Mouse (Mus musculus) testis, adult 2 months (tissue): ENCODE measurements around the gene Ifnl3. TPM values are rescaled to one million over a fixed set of nuclear protein-coding genes. Genes with fewer than 3 reads are reported as not detected.
A peak's percentile ranks its signal among the peaks of the same experiment; 100 is the strongest.
"Not testable (repeated sequence)": the region's sequence is repeated elsewhere in the genome, so short reads cannot be mapped to it uniquely, and the experiment has no call there.

Source experiments
- H3K27ac ChIP-seq: fragments of 200-500 bp; 2 replicates; pipeline ENCODE4 v1.5.1; 2012; ENCODE audit warnings: low read depth, low read length; ENCODE audit not compliant: control insufficient read depth, insufficient read depth
- H3K27me3 ChIP-seq: fragments of 200-500 bp; 2 replicates; pipeline ENCODE4 v1.6.1; 2012; ENCODE audit warnings: mild to moderate bottlenecking, low read length, moderate library complexity; ENCODE audit not compliant: control insufficient read depth, insufficient read depth
- H3K36me3 ChIP-seq: fragments of 200-500 bp; 2 replicates; pipeline ENCODE4 v1.6.1; 2012; ENCODE audit warnings: mild to moderate bottlenecking, low read length; ENCODE audit not compliant: control insufficient read depth, insufficient read depth
- H3K4me1 ChIP-seq: fragments of 200-500 bp; 2 replicates; pipeline ENCODE4 v1.6.1; 2012; ENCODE audit warnings: low read length; ENCODE audit not compliant: control insufficient read depth, insufficient read depth
- H3K4me3 ChIP-seq: fragments of 200-500 bp; 2 replicates; pipeline ENCODE4 v1.5.1; 2012; ENCODE audit warnings: low read depth, mild to moderate bottlenecking, low read length, moderate library complexity, mixed read lengths; ENCODE audit not compliant: control insufficient read depth
- CTCF ChIP-seq: fragments of 200-500 bp; IDR thresholded peaks from 2 replicates; pipeline ENCODE4 v1.5.1; 2012; ENCODE audit warnings: low read depth, mild to moderate bottlenecking, inconsistent platforms, low read length, moderate library complexity; ENCODE audit not compliant: control insufficient read depth, insufficient read depth, insufficient replicate concordance
- POLR2A ChIP-seq: fragments of 200-500 bp; IDR thresholded peaks from 2 replicates; pipeline ENCODE4 v1.6.1; 2012; ENCODE audit warnings: low read depth, mild to moderate bottlenecking, inconsistent platforms, low read length, moderate library complexity; ENCODE audit not compliant: control insufficient read depth
- polyA plus RNA-seq: library from polyadenylated mRNA; depleted of rRNA; stranded (reverse); fragments of >200 nt; gene quantifications from 2 replicates; pipeline ENCODE4 v1.2.3, GENCODE M21; 2012; rRNA removed

Ifnl3 gene
- not detected in 2 replicates for polyA plus RNA-seq

DNA sequence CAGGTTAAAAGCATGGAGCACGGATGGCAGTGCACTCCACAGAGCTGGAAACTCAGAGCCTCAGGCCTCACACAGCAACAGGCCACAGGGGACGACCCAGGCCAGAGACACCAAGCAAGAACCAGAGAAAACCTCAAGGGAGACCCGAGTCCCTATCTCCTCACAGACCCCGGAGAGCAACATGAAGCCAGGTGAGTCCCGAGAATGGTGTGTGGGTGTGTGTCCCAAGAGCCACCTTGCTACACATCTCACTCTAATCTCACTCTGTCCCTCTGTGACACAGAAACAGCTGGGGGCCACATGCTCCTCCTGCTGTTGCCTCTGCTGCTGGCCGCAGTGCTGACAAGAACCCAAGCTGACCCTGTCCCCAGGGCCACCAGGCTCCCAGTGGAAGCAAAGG, at the start of gene Ifnl3:
Ifnl3 (plus strand) TSS at position 301 of the 400 bp plus-strand sequence.
- not testable (repeated sequence) for H3K27ac ChIP-seq, H3K27me3 ChIP-seq

DNA sequence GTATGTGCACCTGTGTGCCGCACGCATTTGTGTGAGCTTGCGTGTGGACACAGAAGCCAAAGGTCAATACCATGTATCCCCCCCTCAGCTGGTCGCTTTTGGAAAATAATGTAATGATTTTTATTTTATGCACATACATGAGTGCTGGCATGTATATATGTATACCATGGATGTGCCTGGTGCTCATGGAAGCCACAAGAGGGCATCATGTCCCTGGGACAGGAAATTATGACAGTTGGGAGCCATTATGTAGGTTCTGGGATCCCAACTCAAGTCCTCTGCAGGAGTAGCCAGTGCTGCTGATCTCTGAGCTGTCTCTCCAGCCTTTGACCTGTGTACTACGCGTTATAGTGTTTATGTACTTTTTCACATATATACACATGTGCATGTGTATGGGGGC, 46.4 kb upstream of the Ifnl3 start:
- Histone ChIP-seq H3K27ac (no peak overlapping the region), H3K4me1 (peaks cover 5% of the 10 kb centered on the region), H3K27me3 (no peaks in the 10 kb centered on the region), H3K36me3 (no peaks in the 10 kb centered on the region), H3K4me3 (no peak overlapping the region)
- no peak for TF ChIP-seq POLR2A
- TF ChIP-seq CTCF: no peak

More for the DNA sequence above, at the start of gene Ifnl3:
- not testable (repeated sequence) for H3K4me3 ChIP-seq, H3K36me3 ChIP-seq, H3K4me1 ChIP-seq

- Histone ChIP-seq H3K36me3 (no peaks in the 10 kb centered on the region), H3K27me3 (no peaks in the 10 kb centered on the region), H3K4me1 (peaks cover 5% of the 10 kb centered on the region), H3K27ac (no peak overlapping the region), H3K4me3 (no peak overlapping the region)
- TF ChIP-seq CTCF: no peak
- no peak for TF ChIP-seq POLR2A
These were observed 45.3 kb upstream of the Ifnl3 start for GRCm38 (mm10) chr7:28477363-28477762.

DNA sequence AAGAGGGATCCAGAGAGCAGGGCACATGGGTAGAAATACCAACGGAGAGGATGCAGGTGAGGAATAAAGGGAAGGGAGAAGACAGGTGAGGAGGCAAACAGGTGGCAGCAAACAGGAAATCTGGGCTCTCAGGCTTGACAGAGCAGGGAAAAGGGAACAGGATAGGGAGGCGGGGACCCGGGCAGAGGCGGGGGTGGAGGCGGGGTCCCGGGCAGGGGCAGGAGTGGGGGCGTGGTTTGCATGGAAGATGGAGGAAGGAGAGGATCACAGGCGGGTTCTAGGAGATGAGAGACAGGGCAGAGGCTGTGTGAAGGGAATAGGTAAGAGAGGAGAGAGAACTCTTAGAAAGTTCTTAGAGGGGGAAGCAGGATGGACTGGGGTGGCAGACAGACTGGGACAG, 43.8 kb upstream of the Ifnl3 start:
- no peaks in the 10 kb centered on the region for H3K36me3 ChIP-seq
- TF ChIP-seq CTCF (no peak), POLR2A (no peak)
- peaks cover 5% of the 10 kb centered on the region for H3K4me1 ChIP-seq
- H3K27me3 ChIP-seq: no peaks in the 10 kb centered on the region
- H3K4me3 ChIP-seq: no peak overlapping the region
- H3K27ac ChIP-seq: no peak overlapping the region

DNA sequence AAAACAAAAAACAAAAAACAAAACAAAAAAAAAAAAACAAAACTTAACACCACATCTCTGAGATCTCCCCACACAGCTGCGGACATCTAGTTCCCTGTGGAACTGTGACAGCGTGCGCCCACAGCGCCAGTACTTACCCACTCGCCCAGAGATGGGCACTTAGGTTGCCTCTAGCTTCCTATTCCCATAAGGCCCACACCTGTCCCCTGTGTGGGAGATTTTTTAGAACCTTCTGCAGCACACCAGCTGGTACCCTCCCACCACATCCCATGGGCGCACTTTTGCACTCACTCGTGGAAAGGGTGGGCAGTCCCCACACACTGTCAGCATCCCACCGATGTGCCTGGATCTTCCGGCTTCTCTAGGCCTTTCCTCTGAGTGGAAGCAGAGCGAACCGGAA, 39.8 kb upstream of the Ifnl3 start:
- Histone ChIP-seq H3K27ac (no peak overlapping the region), H3K4me1 (peaks cover 8% of the 10 kb centered on the region), H3K4me3 (no peak overlapping the region), H3K36me3 (no peaks in the 10 kb centered on the region), H3K27me3 (no peaks in the 10 kb centered on the region)
- TF ChIP-seq CTCF (no peak), POLR2A (no peak)

DNA sequence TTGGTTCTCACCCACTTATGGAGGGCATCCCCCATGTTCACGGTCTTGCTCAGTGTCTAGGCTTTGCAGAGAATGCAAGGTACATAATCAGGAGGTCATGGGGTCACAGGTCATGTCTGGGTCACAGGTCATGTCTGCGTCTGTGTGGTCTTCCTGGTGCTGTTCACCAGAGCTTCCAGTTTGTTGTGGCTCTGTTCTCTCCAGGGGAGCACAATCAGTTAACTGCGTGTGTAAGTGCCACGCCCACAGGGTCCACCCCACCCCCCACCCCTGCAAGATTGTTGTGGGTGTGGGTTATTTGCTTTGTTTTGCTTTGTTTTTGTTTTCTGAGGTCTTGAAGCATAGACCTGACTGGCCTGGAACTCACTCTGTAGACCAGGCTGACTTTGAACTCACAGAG, 38.4 kb upstream of the Ifnl3 start:
- TF ChIP-seq POLR2A (no peak), CTCF (no peak)
- no peak overlapping the region for H3K4me3 ChIP-seq
- peaks cover 9% of the 10 kb centered on the region for H3K4me1 ChIP-seq
- H3K36me3 ChIP-seq: no peaks in the 10 kb centered on the region
- H3K27ac ChIP-seq: no peak overlapping the region
- no peaks in the 10 kb centered on the region for H3K27me3 ChIP-seq

GRCm38 (mm10) chr7:28488030-28488491, 34.6 kb upstream of the Ifnl3 start:
- Histone ChIP-seq H3K4me1 (peaks cover 21% of the 10 kb centered on the region), H3K4me3 (no peak overlapping the region), H3K27ac (no peak overlapping the region), H3K27me3 (no peaks in the 10 kb centered on the region), H3K36me3 (no peaks in the 10 kb centered on the region)
- TF ChIP-seq POLR2A (no peak), CTCF (no peak)

DNA sequence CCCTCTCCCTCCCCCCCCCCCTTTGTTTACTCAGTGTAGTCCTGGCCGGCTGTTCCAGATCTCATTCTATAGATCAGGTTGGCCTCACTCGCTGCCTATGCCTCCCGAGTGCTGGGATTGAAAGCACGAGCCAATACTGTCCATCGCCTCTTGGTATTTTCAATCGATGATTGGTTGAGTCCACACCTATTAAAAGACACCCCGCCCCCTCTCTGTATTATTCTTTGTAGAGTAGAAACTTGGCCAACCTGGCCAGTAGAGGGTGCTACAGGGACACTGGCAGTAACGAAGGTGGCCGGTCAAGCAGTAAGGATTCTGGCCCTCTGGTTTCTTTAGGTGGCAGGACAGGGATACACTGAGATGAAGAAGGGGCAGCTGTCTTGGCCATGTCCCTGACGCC, 32.2 kb upstream of the Ifnl3 start:
- TF ChIP-seq CTCF (peak; percentile 53; the same call in 1 of the 2 replicates), POLR2A (no peak)
- no peaks in the 10 kb centered on the region for H3K27me3 ChIP-seq
- peaks cover 19% of the 10 kb centered on the region for H3K4me1 ChIP-seq
- H3K27ac ChIP-seq: no peak overlapping the region
- H3K36me3 ChIP-seq: no peaks in the 10 kb centered on the region
- H3K4me3 ChIP-seq: peak overlapping the region; percentile 75
